Mouse (Mus musculus) hindbrain, embryonic 12.5 days (tissue): Measurements from ENCODE around the gene Adam22. TPM values are rescaled to one million over a fixed set of nuclear protein-coding genes. Genes with fewer than 3 reads are reported as not detected.

ENCODE experiments used
- ATAC-seq: fragments of 200-750 bp; cut with Nextera tagmentation; 2 replicates; pipeline ENCODE4 v1.8.0; 2017; ENCODE audit warnings: moderate TSS enrichment; ENCODE audit not compliant: low FRiP score
- H3K27ac ChIP-seq: fragments of 300-500 bp; sonication (generic); 2 replicates; pipeline ENCODE4 v1.5.1; 2016; ENCODE audit warnings: mild to moderate bottlenecking
- H3K27me3 ChIP-seq: fragments of 300-500 bp; sonication (generic); 2 replicates; pipeline ENCODE4 v1.6.1; 2016; ENCODE audit warnings: mild to moderate bottlenecking
- H3K36me3 ChIP-seq: fragments of 300-500 bp; sonication (generic); 2 replicates; pipeline ENCODE4 v1.6.1; 2016; ENCODE audit warnings: mild to moderate bottlenecking
- H3K4me1 ChIP-seq: fragments of 300-500 bp; sonication (generic); 2 replicates; pipeline ENCODE4 v1.6.1; 2016
- H3K4me2 ChIP-seq: fragments of 300-500 bp; sonication (generic); replicated peaks from 2 replicates; pipeline ENCODE4 v1.6.1; 2016; ENCODE audit warnings: mild to moderate bottlenecking
- H3K4me3 ChIP-seq: fragments of 300-500 bp; sonication (generic); 2 replicates; pipeline ENCODE4 v1.5.1; 2016; ENCODE audit warnings: mild to moderate bottlenecking
- H3K9ac ChIP-seq: fragments of 300-500 bp; sonication (generic); 2 replicates; pipeline ENCODE4 v1.6.1; 2016; ENCODE audit warnings: mild to moderate bottlenecking, moderate library complexity
- H3K9me3 ChIP-seq: fragments of 300-500 bp; sonication (generic); replicated peaks from 2 replicates; pipeline ENCODE4 v1.6.1; 2016; ENCODE audit warnings: mild to moderate bottlenecking
- WGBS: fragments of 180-500 bp; shearing (Covaris S2); methylation state at CpG from one replicate; pipeline ENCODE4 v1.1.7; 2016; 5-methylcytosine and 5-hydroxymethylcytosine counted together
- polyA plus RNA-seq: library from polyadenylated mRNA; unstranded; fragments of >200 nt; fragmentation: Nextera tagmentation; extraction: Ambion mirVana; gene quantifications from 2 replicates; pipeline ENCODE4 v1.2.1, GENCODE M21; 2016

Adam22 gene
- polyA plus RNA-seq, 1 experiment from 2014 or later = 26.6 TPM

DNA sequence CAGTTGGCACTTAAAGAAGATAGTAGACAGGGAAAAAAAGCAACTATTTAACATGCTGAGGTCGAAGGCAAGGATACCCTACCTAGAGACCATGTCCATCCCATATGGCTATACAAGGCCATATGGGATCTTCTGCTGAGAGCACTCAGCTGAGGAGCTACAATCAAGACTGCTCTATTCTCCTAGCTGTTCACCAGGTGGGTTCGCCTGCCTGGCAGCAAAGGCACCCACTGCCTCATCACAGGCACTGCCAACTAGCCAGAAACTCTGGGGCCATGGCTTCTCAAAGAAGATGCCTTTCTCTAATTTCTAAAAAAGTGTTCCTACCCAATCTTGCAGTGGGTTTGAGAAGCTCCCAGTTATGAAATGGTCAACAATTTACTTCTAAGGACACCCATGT is 238.2 kb downstream of the Adam22 start:
- no peaks in the 10 kb centered on the region for H3K9me3 ChIP-seq
- peaks cover 13% of the 10 kb centered on the region; the same call in 1 of the 2 replicates for H3K36me3 ChIP-seq
- H3K4me1 ChIP-seq = no peaks in the 10 kb centered on the region
- H3K4me2 ChIP-seq = no peak overlapping the region
- WGBS = 98% methylated on average over 2 of the region's 2 CpGs
- H3K4me3 ChIP-seq = no peak overlapping the region
- H3K27ac ChIP-seq = no peak overlapping the region
- ATAC-seq = no peak
- no peak overlapping the region for H3K9ac ChIP-seq
- no peaks in the 10 kb centered on the region for H3K27me3 ChIP-seq

DNA sequence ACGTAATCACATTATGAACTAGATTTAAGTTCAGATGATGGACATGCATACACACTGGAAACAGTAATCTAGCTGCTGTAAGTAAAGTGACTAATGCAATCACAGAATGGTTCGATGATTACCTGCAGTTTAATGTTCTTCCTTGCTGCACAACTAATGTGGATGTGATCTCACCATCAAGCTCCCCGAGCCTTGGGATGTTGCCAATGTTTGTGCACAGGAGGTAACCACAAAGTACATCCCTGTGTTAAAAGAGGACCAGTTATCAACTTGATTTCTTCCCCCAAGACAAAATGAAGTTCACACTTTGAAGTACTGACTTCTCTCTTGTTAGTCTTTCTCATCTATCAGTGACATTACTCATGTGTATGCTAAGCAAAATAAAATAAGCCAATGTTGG is 247.0 kb downstream of the Adam22 start:
- ATAC-seq = no peak
- WGBS = 95% methylated on average over 3 of the region's 3 CpGs
- H3K4me3 ChIP-seq = no peak overlapping the region
- H3K4me1 ChIP-seq = no peaks in the 10 kb centered on the region
- H3K36me3 ChIP-seq = 0 out of 2 replicates have a peak, but pooled peaks cover 5% of the 10 kb centered on the region
- H3K27me3 ChIP-seq = no peaks in the 10 kb centered on the region
- H3K4me2 ChIP-seq = no peak overlapping the region
- no peak overlapping the region for H3K9ac ChIP-seq
- no peaks in the 10 kb centered on the region for H3K9me3 ChIP-seq
- H3K27ac ChIP-seq = no peak overlapping the region

DNA sequence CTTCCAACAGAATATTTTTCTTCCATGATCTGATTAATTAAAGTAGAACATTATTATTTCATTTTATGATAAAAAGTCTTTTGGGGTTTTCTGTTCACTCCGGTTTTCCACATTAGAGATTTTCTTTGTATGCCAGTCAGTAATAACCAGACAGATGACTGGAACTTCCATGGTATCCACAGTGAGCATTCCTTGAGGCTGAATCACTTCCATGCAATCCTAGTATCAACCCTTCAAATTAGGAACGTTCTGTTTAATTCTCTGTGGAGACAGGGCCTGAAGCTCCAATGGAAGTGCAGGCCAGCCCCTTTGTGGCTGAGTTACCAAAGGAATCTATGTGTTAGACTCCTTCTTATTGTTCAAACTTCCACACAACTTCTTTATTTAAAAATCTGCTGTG is 247.9 kb downstream of the Adam22 start:
- no peak overlapping the region for H3K4me3 ChIP-seq
- no peaks in the 10 kb centered on the region for H3K4me1 ChIP-seq
- no peak overlapping the region for H3K4me2 ChIP-seq
- ATAC-seq = no peak
- H3K9me3 ChIP-seq = no peaks in the 10 kb centered on the region
- no peak overlapping the region for H3K27ac ChIP-seq
- WGBS = 77% methylated on average over 2 of the region's 2 CpGs
- no peaks in the 10 kb centered on the region for H3K27me3 ChIP-seq
- 0 out of 2 replicates have a peak, but pooled peaks cover 5% of the 10 kb centered on the region for H3K36me3 ChIP-seq
- no peak overlapping the region for H3K9ac ChIP-seq

DNA sequence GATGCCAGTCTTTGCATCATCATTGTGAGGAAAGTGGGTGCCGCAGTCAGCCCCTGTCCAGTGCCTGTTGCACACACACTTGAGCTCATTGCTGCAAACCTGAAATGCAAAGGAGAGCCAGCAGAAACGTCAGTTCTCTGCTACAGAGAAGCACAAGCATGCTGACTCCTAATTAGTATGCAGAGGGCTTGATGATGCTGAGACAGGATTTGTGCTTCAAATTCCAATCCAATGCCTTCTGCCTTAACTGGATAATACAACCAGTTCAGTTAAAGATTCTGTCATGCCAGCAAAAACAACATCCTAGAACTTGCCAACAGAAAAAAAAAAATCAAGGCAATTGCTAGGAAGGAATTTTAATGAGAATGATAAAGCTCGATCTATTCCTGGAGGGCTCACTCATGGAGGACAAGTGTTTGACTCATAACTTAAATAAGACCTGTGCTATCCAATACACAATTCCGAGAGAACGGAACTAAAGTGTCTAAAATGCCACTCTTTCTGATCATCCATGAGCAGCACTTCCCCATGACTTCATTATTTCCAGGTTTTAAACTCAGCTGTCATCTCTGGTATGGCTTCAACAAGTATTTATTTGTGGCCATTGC is 251.3 kb downstream of the Adam22 start:
- no peaks in the 10 kb centered on the region for H3K36me3 ChIP-seq
- 79% methylated on average over 5 of the region's 5 CpGs for WGBS
- no peak overlapping the region for H3K27ac ChIP-seq
- no peak overlapping the region for H3K4me2 ChIP-seq
- H3K27me3 ChIP-seq = no peaks in the 10 kb centered on the region
- ATAC-seq = no peak
- no peaks in the 10 kb centered on the region for H3K4me1 ChIP-seq
- no peak overlapping the region for H3K9ac ChIP-seq
- H3K9me3 ChIP-seq = no peaks in the 10 kb centered on the region
- H3K4me3 ChIP-seq = no peak overlapping the region

DNA sequence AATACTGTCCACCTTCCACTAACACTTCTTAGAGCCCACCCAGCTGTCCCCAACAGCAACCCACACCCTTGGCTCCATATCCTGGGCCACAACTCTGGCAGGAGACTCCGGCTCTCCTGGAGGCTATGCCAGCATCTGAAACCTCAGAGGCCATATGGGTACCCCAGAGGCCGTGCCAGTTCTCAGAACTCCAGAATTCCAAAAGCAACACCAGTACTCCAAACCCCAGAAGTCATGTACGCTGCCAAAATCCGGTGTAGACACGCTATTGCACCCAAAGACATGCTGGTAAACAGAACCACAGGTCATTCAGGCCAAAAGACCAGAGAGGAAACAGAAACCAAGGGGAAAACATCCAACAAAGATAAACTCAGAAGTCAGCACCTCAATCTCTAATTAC is 255.7 kb downstream of the Adam22 start:
- Histone ChIP-seq H3K27ac (no peak overlapping the region), H3K9me3 (no peaks in the 10 kb centered on the region), H3K9ac (no peak overlapping the region), H3K36me3 (no peaks in the 10 kb centered on the region), H3K4me1 (no peaks in the 10 kb centered on the region), H3K4me2 (no peak overlapping the region), H3K4me3 (no peak overlapping the region), H3K27me3 (no peaks in the 10 kb centered on the region)
- 89% methylated on average over 5 of the region's 5 CpGs for WGBS
- no peak for ATAC-seq

DNA sequence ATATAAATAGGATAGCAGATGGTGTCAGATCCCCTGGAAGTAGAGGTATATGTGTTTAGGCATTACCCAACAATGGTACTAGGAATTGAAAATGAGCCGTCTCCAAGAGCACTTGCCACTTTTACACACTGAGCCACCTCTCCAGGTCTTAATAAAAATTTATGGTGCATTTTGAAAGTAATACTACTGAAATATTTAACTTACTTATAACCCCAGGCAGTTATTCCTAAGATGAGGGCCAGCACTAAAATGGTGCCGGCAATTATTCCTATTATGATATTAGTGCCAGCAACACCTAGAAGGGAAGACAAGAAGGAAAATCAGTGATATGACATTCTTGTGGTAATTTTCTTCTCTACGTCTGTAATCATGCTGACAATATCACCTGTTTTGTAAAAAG is 256.3 kb downstream of the Adam22 start:
- no peaks in the 10 kb centered on the region for H3K4me1 ChIP-seq
- WGBS = 96% methylated on average over 3 of the region's 3 CpGs
- H3K27me3 ChIP-seq = no peaks in the 10 kb centered on the region
- H3K9ac ChIP-seq = no peak overlapping the region
- H3K4me3 ChIP-seq = no peak overlapping the region
- no peaks in the 10 kb centered on the region for H3K36me3 ChIP-seq
- ATAC-seq = no peak
- H3K27ac ChIP-seq = no peak overlapping the region
- H3K9me3 ChIP-seq = no peaks in the 10 kb centered on the region
- H3K4me2 ChIP-seq = no peak overlapping the region

DNA sequence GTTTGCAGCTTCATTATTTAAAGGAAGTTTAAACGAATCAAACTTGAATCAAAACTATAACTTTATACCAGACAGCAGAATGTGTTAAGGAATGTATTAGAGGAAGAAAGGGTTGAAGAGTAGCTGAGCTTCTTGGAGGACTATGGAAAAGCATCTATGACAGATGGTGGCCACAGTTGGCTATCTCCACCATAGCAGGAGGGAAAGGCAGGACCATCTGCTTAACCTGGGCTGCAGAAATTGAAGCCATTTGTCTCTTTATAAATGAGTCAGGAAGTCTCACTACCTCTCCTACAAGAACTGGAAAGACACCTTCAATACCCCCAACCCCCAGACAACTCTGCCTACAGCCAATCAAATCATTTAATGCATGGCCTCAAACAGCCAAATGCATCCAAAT is 272.3 kb downstream of the Adam22 start:
- 91% methylated on average over 1 of the region's 1 CpGs for WGBS
- Histone ChIP-seq H3K4me1 (no peaks in the 10 kb centered on the region), H3K36me3 (no peaks in the 10 kb centered on the region), H3K27me3 (no peaks in the 10 kb centered on the region), H3K27ac (no peak overlapping the region), H3K4me3 (no peak overlapping the region), H3K4me2 (no peak overlapping the region), H3K9ac (no peak overlapping the region), H3K9me3 (no peaks in the 10 kb centered on the region)
- ATAC-seq = no peak

DNA sequence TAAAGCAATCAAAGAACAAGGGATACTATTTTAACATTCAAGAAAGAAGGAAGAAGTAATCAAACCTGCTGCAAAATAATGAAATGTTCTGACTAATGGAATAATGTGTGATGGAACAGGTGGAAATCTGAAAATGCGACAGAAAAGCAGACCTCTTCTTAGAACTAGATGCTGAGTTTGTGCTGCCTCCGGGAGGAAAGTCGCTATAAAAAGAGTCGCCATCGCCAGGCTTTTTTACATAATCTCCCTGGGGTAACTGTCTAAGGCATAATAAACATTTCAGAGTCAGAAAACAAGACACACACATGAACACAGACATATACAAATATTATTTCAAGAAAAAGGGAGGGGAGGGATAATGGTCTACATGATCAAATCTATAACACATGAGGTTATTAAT is 273.0 kb downstream of the Adam22 start:
- Histone ChIP-seq H3K36me3 (no peaks in the 10 kb centered on the region), H3K27ac (no peak overlapping the region), H3K9ac (no peak overlapping the region), H3K9me3 (no peaks in the 10 kb centered on the region), H3K4me3 (no peak overlapping the region), H3K4me1 (no peaks in the 10 kb centered on the region), H3K27me3 (no peaks in the 10 kb centered on the region), H3K4me2 (no peak overlapping the region)
- 84% methylated on average over 5 of the region's 5 CpGs for WGBS
- no peak for ATAC-seq

DNA sequence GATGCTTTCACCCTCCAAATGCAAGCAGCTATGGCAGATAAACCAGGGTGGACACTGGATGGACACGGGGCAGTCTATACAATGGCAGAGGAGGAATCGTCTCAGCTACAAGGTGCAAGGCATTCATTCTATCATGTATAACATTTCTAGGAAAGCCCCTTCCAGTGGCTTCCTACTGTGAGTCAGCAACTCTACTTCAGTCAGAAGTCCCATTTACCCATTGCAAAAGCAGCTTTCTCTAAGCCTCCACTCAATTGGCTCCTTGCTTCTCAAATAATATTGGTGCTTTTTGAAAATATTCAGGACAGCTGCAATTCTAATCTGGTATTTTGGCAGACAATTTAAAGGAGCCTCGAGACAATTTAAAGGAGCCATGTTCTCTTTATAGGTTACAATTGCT is 279.8 kb downstream of the Adam22 start:
- Histone ChIP-seq H3K27ac (no peak overlapping the region), H3K4me3 (no peak overlapping the region), H3K36me3 (no peaks in the 10 kb centered on the region), H3K4me2 (no peak overlapping the region), H3K9me3 (no peaks in the 10 kb centered on the region), H3K4me1 (no peaks in the 10 kb centered on the region), H3K27me3 (no peaks in the 10 kb centered on the region), H3K9ac (no peak overlapping the region)
- 89% methylated on average over 3 of the region's 3 CpGs for WGBS
- ATAC-seq = no peak

DNA sequence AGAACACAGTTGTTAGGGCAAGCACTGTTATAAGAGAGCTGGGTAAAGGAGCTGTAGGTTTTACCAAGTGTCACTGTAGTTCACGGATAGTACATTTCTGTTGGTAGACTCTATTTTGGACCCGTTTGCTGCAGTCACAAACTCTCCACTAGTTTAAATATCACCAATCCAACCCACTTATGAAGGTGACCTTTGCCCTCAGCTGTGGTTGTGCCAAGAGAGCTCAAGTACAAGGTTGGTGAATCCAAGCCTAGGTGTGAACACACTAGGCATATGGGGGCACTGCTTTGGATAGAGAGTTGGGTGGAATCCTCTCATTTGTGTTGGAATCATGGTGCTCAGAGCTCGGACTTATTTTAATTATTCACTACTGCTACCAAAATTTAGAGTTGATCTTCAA is 282.3 kb downstream of the Adam22 start:
- no peak overlapping the region for H3K4me3 ChIP-seq
- H3K4me2 ChIP-seq = no peak overlapping the region
- no peaks in the 10 kb centered on the region for H3K27me3 ChIP-seq
- H3K36me3 ChIP-seq = no peaks in the 10 kb centered on the region
- no peak for ATAC-seq
- 93% methylated on average over 3 of the region's 3 CpGs for WGBS
- no peak overlapping the region for H3K9ac ChIP-seq
- no peak overlapping the region for H3K27ac ChIP-seq
- no peaks in the 10 kb centered on the region for H3K9me3 ChIP-seq
- H3K4me1 ChIP-seq = no peaks in the 10 kb centered on the region

DNA sequence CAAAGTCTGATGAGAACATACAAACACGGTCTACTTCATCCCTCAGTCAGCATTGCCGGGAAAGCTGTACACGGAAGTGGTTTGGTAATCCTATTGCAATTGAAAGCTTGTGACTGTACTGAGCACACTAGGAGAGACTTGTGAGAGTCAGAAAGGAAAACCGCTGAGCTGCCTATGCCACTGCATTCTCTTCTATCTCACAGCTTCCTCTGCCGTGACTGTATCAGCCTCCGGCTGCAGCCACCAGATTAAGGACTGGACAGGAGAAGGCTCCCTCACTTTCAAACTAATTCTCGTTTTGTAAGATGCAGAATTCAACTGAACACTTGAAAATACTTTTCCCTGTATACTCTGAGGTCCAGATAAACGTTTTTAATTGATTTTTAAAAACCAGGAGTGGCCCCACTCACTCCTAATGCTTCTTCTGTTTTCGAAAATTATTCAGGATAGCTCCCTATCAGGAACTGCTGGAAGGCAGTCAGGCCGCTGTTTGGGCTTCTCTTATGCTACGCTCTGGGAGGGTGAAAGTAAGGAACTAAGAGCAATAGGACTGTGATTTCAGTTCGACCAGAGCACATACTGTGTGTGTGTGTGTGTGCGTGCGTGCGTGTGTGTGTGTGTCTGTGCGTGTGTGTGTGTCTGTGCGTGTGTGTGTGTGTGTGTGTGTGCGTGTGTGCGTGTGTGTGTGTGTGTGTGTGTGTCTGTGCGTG is 285.0 kb downstream of the Adam22 start:
- 81% methylated on average over 20 of the region's 20 CpGs for whole genome bisulfite sequencing
- Histone ChIP-seq H3K36me3 (no peaks in the 10 kb centered on the region), H3K9ac (no peak overlapping the region), H3K4me1 (no peaks in the 10 kb centered on the region), H3K27me3 (no peaks in the 10 kb centered on the region), H3K4me3 (no peak overlapping the region), H3K4me2 (no peak overlapping the region), H3K9me3 (no peaks in the 10 kb centered on the region), H3K27ac (no peak overlapping the region)
- no peak for ATAC-seq

DNA sequence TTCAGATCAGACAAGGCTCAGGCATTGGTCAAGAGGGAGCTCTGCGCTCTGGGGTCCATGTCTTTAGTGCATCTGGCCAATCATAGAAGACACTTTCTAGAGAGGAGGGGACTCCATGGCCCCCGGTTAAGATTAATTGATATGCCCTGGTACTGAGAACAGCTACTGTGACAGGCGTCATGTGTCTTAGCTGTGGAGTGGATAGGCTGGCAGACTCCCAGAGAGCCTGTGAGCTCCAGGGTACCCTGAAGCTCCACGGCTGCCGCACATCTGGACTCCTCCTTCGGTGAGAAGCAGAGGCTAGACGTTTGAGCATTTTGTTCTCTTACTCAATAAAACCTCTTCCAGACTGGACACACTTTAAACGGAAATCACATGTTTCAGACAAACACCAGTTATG is 290.5 kb downstream of the Adam22 start:
- no peak overlapping the region for H3K4me3 ChIP-seq
- H3K4me2 ChIP-seq = no peak overlapping the region
- 89% methylated on average over 8 of the region's 8 CpGs for WGBS
- ATAC-seq = no peak
- H3K9me3 ChIP-seq = no peaks in the 10 kb centered on the region
- peaks cover 4% of the 10 kb centered on the region; the same call in 1 of the 2 replicates for H3K36me3 ChIP-seq
- no peaks in the 10 kb centered on the region for H3K27me3 ChIP-seq
- no peaks in the 10 kb centered on the region for H3K4me1 ChIP-seq
- no peak overlapping the region for H3K9ac ChIP-seq
- H3K27ac ChIP-seq = no peak overlapping the region

DNA sequence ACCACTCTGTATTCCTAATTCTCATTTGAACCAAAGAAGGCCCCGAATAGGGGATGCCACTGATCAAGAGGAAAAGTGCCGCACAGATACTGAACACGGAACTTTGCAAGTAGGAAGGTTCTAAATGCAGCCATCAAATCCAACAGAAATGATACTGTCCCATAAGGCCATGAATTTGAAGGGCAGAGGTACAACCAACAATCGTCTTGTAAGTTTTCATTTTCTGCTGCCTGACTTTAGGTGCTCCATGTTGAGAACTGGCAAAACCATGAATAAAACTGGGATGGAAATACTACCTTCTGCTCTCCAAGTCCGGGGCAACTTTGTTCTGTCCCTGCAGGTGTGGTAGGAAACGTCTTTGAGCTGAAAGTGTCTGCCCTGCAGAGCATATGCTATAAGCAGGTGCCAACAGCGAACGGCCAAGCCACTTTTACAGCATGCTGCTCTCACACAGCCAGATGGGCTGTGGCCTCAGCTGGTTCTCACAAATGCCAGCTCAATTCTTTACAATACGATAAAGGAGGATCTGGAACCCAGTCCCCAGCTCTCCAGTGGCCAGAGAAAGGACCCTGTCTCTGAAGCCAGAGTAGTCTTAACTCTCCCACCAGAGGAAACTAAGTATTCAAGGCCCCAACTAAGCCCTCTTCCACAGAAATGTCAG is 293.9 kb downstream of the Adam22 start:
- H3K4me3 ChIP-seq = no peak overlapping the region
- no peak for ATAC-seq
- H3K4me1 ChIP-seq = no peaks in the 10 kb centered on the region
- H3K27me3 ChIP-seq = no peaks in the 10 kb centered on the region
- H3K9ac ChIP-seq = no peak overlapping the region
- WGBS = 89% methylated on average over 9 of the region's 9 CpGs
- peaks cover 7% of the 10 kb centered on the region for H3K36me3 ChIP-seq
- H3K4me2 ChIP-seq = no peak overlapping the region
- H3K9me3 ChIP-seq = no peaks in the 10 kb centered on the region
- H3K27ac ChIP-seq = no peak overlapping the region
